Mouse (Mus musculus): ENCODE measurements around the gene Tph1.

The Tph1 gene

GRCm38 (mm10) chr7:46648431-46649140 is 23.8 kb downstream of the Tph1 start:
- DNase-seq (ENCODE audit: low read depth) = no peak

DNA sequence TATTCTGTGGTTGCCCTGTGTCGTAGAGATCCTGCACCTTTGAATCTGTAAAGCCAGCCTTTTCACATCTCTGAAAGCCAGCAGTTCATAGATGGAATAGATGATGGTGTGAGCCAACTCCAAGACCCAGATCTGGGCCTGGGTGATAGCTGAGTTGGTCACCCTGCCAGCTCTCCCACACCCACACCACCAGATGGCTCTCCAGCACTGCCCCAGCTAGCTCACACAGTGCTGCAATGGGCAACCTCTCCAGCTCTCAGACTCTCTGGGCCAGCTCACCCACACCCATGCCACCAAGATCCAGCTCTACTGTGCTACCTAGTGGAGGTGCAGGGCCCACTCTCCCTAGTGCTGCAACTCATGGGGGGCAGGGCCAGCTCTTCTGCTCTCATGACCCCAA is 29.2 kb downstream of the Tph1 start:
- no peak for DNase-seq (ENCODE audit: low read depth)

DNA sequence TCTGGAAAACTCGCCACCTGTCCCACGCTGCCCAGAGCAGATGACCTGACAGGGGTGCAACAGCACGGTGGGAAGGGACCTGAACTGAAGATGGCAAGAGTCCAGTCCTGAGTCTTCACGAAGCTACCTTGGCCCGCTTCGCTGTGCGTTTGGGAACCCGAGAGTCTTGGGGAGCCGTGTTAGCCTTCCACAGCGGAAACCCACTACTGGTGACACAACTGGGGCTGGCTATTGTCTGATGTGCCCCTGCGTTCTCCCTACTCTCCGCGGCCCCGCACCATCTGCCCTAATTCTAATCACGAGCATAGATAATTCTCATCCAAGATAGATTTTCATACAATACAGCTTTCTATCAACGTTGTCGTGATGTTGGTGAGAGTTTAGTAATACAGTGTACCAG is 32.3 kb downstream of the Tph1 start:
- DNase-seq (ENCODE audit: low read depth) = no peak

GRCm38 (mm10) chr7:46639692-46640031 is 32.7 kb downstream of the Tph1 start, which contains the start of gene Sergef:
Sergef (minus strand) TSS chr7:46639807.
- peak; percentile 82 for DNase-seq (ENCODE audit: low read depth)

DNA sequence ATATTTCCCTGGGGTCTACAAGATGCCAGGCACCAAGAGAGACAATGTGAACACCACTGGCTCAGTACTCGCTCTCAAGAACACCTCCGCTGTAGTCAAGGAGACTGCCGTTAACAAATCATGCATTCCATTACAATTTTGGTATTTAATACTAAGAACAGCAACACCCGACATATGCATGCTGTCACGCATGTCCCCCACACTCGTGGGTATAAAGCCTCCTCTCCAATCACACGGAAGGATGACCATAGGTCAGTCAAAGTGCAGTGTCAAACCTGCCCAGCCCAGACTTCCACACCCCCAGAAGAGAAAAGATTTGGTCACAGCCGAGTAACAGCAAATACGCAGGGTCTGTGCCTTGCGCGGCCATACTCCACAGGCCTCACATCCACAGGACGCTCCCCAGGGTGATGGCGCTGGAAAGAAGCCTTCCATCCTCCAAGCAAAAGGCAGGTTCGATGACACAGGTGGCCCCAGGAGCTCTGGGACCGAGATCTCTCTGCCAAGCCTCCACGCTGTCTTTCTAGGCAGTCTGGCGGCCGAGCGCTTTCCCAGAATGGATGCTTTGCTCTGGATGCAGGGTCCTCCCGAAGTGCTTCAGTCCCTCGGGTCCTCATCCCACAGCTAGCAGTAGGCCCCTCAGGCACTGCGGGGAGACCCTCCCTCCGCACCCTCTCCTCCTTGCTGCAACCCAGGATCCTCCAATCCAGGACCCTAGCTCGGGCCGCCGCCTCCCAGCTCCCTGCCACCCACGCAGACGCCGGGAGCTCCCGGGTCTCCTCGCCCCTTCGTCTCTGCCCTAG is 33.2 kb downstream of the Tph1 start:
- DNase-seq (ENCODE audit: low read depth) = peak; percentile 8

DNA sequence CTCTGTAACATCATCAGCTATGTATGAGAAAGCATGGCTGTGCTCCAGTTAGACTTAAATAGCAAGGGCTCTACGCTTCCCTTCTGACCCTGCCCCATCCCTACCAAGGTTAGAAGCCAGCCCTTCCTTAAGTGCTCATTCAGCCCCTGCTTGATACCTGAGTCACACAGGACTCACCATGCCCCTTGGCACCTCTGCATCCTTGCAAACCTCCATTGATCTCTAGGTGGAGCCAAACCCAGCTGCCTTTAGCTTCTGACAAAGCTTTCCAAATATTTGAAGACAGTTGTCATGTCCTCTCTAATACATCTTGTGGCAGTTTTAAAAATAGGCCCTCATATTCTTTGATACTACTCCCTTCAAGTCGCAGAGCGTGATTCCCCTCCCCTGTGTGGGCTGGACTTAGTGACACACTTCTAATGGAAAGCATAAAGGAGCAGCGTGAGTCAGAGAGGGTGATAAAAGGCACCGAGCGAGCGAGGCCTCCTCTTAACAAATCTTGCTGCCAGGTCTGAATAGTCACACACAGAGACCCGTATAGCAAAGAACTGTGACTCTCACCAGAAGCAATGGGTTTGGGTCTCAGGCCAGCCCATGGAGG is 43.9 kb downstream of the Tph1 start:
- DNase-seq (ENCODE audit: low read depth) = no peak

DNA sequence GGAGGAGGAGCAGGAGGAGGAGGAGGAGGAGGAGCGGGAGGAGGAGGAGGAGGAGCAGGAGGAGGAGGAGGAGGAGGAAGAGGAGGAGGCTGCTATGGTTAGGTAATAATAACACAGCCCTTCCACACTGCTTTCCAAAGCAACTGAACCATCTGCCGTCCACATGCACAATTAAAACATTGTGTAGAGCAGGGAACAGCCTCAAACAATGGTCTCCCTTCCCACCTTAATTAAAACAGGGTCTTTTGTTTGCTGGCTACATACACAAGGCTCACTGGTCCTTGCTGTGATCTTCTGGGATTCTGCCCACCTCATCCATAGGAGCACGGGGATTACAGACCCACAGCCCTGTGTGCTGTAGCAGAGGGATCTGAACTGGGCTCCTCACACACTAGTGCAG is 48.4 kb downstream of the Tph1 start:
- no peak for DNase-seq (ENCODE audit: low read depth)

- no peak for DNase-seq (ENCODE audit: low read depth)
Measured at GRCm38 (mm10) chr7:46618416-46619110, 53.8 kb downstream of the Tph1 start.

GRCm38 (mm10) chr7:46616429-46617005 is 55.8 kb downstream of the Tph1 start:
- no peak for DNase-seq (ENCODE audit: low read depth)

DNA sequence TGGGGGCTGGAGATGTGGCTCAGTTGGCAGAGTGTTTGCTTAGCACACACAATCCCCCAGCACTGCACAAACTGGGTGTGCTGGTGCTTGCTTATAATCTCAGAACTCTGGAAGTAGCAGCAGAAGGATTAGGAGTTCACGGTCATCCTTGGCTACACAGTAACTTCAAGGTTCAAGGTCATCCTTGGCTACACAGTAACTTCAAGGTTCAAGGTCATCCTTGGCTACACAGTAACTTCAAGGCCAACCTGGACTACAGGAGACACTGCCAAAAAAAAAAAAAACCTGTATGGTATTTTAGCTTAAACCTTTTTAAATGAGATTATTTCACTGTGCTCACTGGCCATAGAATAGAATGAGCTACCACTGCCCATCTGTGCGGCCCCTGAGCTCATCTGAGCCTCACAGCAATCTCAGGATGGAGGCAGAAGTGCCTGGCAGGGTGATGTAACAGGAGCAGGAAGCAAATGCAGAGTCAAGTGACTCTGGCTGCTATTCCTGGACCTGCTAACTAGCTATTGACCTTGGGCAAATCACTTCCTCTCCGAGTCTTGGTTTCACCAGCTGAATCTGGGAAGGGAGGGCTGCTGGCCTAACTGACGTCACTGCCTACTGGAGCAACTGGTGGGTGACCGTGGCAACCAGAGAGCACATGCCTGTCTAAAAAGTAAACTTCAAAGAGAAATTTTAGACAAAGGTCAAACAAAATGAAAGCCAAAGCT is 56.9 kb downstream of the Tph1 start:
- DNase-seq (ENCODE audit: low read depth) = no peak

DNA sequence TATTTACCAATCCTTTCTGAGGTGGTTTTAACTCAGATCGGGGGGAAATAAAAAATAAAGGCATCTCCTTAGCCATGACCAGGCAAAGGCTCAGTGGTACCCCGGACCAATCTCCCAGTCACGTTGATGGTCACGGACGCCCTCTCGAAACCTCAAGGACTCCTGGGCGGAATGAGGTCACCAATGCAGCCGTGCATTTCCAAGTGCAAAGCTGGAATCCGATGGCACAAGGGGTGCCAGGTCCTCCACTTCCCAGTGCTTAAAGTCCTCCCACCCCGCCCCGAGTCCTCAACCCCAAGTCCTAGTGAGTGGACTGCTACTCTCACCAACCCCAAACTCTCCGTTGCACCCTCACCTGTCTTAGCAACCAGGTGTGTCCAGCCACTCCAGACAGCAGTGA is 58.1 kb downstream of the Tph1 start:
- DNase-seq (ENCODE audit: low read depth) = no peak

- no peak for DNase-seq (ENCODE audit: low read depth)
Measured at GRCm38 (mm10) chr7:46613091-46613490, 59.2 kb downstream of the Tph1 start.

DNA sequence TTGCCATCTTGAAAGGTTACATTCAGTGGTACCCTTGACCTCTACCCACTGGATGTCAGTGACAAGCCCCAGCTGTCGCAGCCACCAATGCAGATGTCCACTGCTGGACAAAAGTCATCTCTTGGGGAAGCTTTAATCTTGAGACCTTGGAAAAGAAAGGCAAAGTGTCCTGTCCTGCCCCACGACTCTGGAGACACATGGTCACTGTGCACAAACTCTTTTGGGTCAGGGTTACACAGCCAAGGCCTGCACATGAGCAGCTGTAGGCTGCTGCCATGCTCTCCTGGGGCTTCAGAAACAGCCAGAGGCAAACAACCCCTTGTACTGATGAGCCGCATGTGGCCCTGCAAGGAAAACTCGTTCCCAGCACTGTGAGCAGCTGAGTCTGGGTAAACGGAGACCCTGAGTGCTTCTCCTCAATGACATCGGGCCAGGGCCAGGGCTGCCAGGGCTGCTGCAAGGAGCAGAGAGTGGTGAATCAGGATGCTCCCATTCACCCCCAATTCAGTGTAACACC is 59.9 kb downstream of the Tph1 start:
- no peak for DNase-seq (ENCODE audit: low read depth)

DNA sequence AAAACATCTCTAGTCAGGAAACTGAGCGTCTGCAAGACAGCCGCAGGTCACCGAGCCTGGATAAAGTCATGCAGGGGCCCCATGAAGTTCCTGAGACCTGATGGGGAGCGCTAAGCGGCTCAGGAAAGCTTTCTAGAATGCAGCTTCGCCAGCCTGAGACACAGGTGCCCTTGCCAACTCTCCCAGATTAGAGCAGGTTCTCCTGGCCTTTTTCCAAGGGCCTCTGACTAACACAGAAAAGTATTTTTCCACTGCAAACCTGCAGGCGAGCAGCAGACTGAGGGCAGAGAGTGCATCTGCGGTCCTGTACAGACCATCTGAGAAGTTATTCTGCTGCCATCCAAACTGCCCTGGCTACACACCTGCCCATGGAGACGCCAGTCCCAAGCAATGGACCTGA is 60.4 kb downstream of the Tph1 start:
- DNase-seq (ENCODE audit: low read depth) = no peak

DNA sequence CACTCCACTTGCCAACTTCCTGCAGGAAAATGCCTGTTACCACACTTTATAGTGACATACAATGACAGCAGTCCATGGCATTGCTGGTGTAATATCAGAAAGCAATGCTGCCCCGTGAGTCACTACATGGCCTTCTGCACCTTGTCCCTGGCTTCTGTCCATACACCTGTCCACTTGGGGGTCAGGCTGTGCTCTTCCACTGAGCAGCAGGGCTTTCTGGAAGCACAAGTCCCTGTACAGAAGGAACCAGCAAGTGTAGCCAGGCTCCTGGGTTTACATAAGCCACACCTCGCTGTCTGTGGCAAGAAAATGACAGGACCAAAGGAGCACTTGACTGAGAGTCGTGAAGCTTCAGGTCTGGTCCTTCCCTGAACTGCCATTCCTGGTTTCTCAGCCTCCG is 63.0 kb downstream of the Tph1 start:
- no peak for DNase-seq (ENCODE audit: low read depth)

DNA sequence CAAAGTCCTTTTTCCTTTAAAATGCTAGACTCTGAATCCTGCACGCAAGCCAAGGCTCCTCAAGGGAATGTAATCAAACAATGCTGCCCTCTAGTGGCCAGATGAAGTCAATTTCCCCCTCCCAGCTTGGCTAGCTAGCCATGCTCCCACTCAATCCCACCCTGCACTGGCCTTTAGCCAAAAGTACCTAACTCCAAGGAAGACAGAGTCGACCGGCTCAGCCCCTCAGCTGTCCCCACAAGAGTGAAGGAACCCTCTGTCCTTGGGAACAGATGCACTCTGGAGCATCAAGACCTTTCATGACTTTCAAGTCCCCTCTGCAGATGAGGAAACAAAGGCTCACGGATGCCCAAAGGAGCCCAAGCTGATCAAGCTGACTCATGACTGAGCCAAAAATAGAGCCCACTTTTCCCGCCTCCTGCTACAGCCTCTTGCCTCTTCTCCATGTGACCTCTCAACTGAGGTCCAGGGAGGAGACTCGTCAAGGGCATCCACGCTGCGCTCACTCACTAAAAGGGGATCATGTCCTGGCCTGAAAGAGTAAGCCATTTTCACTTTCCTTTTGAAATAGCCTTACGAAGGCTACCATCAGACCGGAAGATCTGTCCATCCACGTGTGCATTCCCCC is 64.8 kb downstream of the Tph1 start:
- DNase-seq (ENCODE audit: low read depth) = peak; percentile 34

DNA sequence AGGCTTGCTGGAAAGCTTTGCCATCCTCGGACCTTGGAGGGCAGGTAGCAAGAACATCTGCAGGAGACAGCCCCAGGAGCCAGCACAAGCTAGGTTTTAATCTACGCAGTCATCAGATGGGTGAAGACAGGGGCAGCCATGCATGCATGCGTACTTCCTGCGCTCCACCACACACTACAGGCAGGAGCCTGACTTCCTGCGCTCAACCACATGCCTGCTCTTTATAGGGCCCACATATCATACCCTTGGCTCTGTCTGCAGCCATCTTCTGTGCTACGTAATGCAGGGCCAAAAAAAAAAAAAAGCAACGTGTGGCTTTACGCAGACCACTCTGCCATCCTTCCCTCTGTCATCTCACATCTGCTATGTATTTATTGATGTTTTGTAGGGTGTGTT is 65.3 kb downstream of the Tph1 start:
- no peak for DNase-seq (ENCODE audit: low read depth)

GRCm38 (mm10) chr7:46606391-46607030 is 65.8 kb downstream of the Tph1 start:
- peak; percentile 36 for DNase-seq (ENCODE audit: low read depth)

GRCm38 (mm10) chr7:46603051-46603450 is 69.3 kb downstream of the Tph1 start:
- no peak for DNase-seq (ENCODE audit: low read depth)

DNA sequence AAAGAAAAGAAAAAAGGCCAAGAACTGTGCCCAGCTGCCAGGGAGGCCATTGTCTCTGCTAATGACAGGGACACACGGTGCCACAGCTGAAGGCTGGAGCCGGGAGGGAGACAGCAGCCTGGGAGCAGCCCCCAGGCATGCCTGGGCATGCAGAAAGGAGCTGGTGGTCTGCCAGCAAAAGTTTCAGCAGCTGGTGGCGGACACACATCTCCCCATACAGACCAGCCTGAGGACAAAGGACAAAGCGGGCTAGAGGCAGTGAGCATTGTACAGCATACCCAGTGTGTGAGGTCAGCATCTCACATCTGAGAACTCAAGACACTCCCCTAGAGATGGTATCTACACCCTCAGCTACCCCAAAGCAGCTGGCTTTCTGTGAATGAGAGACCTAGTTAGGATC is 70.3 kb downstream of the Tph1 start:
- DNase-seq (ENCODE audit: low read depth) = no peak

Data from c-Kit-positive CD71-positive TER-119-negative erythroid progenitor cells, embryonic 14.5 days (primary cell).